Mouse (Mus musculus) spleen, adult 18-20 months (tissue): ENCODE results near the gene Lmod2.

ENCODE experiments used
- DNase-seq, 2 experiments: peaks; one replicate each; pipeline ENCODE4 v3.0.0; 2022; ENCODE audit warnings: mixed read lengths in 2 of 2

The Lmod2 gene

DNA sequence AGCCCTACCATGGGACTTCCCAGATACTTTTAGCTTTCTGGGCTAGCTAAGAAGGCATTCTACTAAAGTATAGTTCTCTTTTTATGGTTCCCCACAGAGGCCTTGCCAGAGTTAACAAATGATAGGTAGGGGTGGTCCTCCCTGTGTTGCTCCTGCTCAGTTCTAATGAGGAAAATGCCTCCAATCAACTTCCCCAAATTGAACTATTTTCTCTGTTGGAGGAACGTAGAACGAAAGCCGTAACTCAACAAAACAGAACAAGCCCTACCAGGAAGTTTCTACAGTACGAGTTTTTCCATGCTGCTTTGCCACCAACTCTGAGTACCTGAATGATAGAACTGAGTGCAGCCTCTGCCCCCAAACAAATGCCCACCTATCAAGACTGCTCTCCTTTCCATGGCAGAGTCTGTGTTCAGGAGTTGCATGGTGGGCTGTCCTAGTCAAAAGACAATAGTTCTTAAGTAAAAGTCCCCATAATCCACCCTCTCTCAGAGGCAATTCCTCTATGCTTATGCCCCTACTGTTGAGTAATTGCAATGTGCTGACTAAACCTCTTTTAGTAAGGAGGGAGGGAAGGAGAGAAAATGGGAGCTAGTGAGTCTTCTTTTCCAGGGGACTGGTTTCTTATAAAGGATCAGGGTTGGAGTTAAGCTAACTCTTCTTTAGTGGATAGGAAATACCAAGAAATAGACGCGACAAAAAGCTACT is 47.9 kb downstream of the Lmod2 start:
- DNase-seq: no peak

DNA sequence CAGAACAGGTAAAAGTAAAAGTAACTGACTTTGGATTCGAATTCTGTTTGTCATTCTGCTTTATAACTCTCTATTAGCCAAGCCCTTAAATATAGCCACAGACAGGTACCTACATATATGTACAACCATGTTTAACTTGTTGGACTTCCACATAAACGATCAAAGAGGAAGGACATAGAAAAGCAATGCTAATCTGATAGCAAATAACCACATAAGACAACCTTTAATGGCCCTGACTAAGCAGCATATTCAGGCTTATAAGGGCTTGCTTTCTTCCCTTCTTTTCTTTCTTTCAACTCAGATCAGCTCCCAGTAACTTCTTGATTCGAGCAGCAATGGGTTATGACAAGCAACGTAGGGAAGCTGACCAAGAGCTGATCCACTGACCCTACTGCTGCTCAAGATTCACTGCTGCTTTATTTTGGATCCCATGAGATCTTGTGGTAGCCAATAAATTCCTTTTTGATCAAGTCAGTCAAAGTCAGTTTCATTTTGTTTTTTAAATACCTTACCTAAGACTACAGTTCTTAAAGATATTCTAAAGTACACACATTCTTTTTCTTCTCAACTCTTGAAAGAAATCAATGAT is 49.6 kb downstream of the Lmod2 start:
- DNase-seq: no peak

DNA sequence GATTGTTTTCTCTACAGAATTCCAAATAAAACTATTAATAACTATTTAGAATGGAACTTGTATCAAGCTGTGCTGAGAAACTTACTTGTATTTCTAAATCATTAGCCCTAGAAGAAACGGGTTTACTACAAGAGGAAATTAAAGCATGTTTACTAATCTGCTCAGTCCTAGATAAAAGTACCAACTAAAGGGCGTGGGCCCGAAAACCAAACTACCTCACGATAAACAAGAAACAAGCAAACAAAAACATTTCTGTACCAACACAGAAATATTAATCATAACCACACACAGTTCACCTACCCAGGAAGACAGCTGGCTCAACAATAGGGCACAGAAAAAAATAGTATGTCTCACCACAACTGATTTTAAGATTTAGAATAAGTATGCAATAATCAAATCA is 50.8 kb downstream of the Lmod2 start:
- DNase-seq: no peak

DNA sequence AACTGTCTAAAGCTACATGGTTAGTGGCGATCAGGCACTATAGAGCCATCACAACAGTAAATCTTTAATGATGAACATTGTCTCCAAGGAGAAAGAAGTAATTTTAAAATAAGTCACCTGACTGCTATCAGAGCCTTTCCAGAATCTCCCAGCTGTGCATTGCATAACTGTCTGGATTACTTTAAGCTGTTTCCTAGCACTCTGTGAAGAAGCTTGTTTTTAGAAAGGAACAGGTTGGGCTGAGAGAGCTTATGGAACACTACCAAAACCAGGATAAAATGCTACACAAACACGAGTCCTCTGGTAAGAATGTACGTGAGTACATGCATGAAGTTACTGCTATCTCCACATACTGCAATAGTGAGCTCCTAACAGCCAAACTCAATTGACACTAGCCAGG is 53.2 kb downstream of the Lmod2 start:
- no peak for DNase-seq

DNA sequence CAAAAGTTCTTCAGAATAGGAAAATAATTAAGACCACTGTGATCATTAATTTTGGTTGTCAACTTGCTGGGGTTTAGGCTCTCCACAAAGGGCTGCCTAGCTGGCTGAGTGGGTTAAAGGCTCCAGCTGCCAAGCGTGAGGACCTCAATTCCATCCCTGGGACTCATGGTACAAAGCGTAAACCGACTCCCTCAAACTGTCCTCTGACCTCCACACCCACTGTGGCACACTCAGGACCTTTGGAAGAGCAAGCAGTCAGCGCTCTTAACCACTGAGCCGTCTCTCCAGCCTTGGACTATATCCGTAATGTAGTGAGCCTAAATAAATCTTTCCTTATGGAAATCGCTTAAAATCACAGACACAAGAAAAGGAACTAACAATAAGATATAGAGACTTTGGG is 54.0 kb downstream of the Lmod2 start:
- DNase-seq: no peak
